Mouse (Mus musculus): Measurements from ENCODE around the gene Tmem260.

Gene Tmem260

DNA sequence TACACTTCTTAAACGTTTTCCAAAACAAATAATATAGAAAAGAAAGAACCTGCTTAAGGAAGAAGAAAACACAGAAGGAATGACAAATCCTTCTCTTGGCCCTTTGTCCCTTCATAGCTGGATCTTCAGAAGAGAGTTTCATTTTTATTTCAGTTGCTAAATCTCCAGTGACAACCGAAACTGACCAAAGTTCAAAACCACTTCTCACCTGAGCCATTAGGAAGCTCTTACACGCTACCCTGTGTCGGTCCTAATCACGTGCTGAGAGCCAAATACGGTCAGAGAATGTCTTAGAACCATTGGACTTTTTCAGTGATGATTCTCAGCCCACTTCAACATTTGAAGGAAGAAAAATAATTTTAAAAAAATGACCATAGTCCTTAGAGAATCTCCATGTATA lies 36.8 kb downstream of the Tmem260 start:
- no peak for DNase-seq

DNA sequence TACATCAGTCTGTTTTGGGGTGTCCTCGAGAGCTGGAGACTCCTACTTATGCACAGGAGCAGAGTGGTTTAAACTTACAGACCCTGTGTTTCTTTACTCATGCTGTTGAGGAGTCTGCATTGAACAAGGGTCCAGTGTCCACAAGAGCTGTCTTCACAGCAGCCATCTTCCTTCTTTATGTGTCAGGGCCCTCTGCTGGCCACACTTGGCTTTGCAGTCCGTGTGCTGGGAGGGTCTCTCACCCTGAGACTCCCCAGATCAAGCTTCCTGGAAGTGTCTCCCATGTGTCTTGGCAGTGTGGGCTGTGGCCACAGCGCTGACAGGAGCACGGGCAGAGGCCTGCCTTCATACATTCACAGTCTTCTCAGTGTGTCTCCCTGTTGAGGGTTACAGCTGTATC lies 48.0 kb downstream of the Tmem260 start:
- DNase-seq, result peak; percentile 75 to 77

DNA sequence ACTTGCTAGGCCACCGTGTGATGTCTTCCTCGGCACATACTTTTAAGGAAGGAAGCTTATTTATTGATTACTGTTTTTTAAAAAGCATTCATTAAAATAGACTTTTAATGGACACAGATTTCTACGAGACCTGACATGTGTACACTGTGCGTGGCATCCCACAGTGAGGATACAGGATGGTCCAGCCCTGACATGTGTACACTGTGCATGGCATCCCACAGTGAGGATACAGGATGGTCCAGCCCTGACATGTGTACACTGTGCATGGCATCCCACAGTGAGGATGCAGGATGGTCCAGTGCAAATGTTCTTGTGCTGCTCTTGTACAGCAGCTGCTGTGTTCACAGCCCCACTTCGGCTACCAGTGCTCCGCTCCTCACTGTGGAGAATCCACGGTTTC lies 56.6 kb downstream of the Tmem260 start:
- no peak for DNase-seq

DNA sequence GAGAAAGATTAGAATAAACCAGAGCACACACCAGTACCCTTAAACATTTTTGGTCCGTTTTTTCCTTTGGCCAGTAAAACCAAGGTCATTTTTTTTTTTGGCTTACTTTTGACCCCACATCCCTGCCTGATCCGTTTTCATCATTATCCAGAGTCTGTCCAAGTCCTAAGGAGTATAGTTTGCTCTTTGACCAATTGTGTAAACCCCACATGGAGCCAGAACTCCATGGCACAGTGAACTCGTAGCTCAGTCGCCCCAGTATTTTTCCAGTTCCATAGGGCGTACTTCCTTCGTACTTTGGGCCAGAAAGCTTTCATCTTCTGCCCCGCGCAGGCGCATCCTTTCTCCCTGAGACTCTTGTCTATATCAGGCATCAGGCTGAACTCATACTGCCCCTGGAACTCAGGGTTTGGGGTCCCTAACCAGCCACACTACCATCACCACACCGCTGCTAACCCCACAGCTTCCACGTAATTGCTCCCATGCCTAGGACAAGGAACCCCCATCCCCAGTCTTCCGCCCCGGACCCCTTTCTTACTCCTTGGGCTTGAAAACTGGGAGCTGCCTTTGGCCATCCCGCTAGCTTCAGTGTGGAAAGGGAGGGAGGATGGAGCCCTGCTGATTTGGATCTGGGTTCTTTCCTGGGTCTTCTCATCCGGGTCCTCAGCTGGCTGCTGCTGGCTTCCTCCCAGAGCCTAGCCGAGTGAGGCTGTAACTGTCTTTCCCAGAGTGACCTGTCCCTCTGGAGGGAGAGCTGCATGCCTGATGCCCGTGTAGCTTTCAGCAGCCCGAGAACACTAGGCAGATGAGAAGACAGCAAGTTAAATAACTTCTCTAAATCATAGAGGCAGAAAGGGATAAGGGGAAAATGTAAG lies 58.0 kb downstream of the Tmem260 start:
- peak; percentile 10 to 27 for DNase-seq

DNA sequence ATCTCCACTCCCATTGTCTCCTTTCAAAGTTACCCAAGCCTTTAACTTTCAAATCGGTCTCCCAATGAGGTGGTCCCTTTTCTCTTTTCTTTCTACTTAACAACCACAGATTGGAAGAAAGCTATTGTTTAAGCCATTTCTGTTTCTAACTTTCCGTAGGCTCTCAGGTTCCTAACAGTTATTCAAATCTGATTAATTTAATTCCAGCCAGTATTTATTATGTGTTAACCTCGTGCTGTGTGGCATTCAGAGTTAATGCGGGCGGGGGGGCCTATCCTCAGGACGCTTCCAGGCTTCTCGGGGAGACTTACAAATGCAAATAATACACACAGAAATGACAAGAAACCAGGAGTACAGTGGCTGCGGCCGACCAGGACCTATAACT lies 58.6 kb downstream of the Tmem260 start:
- no peak for DNase-seq

DNA sequence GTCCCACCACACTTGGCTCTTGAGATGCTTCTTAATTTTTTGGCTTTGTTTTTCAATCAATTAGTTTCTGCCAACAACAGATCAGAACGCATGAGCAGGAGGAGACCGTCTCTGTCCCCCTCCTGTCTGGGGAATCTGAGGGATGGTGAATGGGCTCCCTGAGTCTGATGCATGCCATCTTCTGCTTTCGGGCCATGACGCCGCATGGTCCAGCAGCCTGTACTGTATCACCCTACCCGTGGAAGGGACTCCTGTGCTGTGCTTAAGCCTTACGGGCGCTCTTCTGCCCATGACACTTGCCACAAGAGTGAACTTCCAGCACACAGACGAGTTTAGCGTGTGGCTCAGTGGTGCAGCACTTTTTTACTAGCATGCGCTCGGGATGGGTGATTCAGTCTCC lies 59.7 kb downstream of the Tmem260 start:
- DNase-seq, result no peak

DNA sequence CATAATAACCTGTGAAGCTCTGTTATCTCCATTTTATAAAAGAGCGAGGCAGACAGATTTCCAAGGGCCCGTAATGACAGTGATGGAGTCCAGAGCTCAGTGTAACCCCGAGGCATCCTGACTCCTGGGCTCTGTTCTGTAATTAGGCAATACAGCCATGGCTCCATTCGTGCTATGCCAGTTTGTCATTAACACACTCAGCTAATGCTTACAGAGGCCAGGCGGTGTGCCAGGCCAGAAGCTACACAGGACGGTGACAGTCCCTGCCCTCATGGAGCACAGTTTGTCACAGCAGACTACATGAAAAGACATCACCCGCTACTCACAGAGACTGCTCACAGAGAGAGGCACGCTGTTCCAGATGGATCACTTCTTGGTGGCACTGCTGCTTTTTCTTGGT lies 61.5 kb downstream of the Tmem260 start:
- no peak for DNase-seq

DNA sequence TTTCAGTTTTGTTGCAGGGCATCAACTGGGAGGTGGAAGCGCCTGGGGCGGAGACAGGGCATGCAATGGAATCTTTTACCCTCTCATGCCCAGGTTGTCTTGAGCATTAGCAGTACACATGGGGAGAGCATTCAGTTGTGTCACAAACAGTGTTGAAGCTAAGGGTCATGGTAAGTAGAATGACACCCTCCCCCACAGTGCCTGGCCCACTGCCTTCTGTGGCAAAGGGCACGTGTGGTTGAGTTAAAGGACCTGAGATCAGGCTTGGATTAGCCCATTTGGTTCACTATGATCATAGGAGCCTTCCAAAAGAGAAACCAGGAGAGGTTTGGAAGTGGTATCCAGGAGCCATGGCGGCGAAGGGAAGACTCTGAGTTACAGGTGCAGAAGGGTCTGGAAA lies 63.2 kb downstream of the Tmem260 start:
- DNase-seq, result no peak

DNA sequence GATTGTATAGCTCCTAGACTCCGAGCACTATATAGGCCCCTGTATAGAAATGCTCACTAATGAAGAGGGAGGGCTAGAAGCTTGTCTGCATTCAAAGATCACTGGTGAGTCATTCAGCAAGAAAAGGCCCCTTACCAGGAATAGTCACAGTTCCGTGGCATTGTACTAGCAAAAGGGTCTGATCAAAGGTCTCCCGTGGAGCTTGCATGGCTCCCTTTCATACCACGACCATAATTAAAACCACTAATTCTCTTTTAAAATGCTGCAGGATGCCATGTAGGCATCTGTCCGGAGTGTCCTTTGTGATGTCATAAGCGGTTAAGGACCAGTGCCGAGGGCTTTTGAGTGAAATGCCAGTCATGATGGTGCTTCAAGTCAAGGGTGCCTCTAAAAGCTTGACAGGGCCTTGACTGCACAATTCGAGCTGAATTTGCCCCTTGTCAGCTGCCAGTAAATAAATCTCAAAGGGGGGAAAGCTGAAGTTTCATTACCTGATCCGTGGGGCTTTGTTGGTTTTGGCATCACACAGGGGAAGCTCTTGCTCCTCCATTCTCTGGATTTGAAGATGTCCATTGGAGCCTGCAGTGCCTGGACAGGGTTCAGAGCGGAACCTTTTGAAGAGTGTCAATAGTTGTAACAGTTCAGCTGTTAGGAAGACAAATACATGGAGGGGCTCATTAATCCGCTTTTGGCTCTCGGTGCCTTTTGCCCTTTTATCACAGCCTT lies 67.3 kb downstream of the Tmem260 start:
- no peak for DNase-seq

DNA sequence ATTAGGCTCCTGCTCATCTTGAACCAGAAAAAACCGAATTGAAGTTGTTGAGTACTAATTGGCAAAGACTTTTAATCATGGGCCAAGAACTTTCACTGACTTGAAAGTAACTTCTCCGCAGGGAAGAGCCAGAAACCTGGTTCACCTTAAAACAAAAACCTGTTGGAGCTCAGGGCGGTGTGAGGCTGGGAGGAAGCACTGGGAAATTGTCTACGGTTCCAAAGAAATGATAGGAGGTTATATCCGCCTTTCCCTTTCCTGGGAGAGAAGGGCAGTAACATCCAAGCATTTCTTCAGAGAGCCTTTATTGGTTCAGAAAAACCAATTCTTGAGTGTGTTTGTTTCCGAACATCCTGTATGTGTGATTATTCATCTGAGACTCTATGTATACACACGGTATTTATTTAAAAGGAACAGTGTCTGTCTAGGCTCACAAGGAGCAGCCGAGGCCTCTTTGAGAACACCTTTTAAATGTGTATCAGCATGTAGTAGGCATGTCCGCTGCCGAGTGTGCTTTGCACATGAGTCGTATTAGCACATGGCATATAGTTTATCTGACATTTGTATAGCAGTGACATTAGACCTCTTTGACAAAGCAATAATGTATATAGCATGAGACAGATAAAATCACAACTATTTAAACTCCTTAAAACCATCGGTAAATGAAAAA lies 68.0 kb downstream of the Tmem260 start:
- no peak for DNase-seq

DNA sequence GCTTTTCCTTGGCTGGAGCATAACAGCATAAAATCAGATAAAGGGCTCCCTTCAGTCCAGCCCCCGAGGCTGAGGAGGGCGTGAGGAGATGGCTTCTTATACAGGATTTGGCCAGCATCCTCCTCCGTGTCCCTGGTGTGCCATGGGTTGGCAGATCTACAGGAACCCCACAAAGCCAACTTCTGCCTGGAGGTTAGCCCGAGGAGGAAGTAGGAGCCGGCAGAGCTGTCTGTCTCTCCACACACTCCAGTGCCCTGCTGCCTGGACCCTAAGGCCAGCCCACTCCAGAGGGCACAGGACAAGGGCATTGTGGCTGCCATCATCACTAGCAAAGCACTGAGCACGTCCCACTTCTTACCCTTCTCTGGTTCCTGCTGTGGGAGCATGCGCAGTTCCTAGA lies 68.7 kb downstream of the Tmem260 start:
- no peak for DNase-seq

DNA sequence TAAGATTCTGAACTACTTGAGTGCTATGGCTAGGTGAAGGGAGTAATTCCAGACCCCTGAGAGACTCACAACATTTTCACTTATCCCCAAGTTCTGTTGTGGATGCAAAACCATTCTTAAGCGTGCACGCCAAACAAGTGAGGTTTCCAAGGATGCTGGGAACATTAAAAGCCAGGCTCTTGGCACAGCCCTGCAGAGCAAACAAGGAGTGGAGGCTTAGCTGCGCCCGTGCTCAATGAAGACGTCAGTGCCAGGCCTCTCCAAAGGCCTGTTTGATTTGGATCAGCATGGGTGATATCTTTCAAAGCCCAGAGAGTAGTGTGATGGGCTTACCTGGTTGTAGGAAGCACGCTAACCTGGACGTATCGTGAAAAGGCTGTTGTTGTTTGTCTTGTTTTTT lies 69.6 kb downstream of the Tmem260 start:
- DNase-seq, result no peak

DNA sequence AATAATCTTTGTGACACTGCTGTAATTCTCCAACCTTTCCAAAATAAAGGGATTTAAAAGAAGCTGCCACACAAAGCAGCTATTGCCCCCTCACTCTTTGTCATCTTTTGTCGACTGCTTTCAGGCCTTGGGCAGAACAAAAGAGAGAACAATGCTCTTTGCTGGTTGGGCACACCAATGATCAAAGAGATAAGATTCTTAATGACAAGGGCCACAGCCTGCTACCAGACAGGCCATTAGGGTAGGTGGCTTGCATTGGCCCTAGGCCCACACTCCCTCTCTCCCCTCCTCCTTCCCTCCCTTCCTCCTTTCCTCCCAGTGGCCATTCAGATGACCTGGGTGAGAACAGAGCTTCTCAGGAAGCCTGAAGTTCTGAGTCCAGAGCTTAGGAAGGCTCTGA lies 77.4 kb downstream of the Tmem260 start:
- no peak for DNase-seq

DNA sequence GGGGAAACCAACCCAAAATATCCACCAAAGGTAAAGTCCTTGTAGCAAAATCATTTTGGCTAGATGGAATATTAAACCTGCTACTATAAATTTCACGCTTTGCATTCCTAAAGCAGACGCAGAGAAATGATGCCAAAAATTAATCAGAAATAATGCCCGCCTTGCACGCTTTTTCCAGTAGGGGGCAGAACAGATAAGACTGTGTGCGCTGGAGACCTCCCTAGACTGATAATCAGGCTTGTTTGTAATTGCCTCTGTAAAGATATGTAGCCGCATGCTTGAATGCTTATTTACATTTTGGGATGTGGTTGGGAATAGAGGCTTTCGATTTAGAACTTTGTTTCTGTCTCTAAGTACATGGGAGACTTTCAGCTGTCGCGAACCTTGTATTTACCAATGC lies 78.2 kb downstream of the Tmem260 start:
- DNase-seq, result peak; percentile 43 to 46

DNA sequence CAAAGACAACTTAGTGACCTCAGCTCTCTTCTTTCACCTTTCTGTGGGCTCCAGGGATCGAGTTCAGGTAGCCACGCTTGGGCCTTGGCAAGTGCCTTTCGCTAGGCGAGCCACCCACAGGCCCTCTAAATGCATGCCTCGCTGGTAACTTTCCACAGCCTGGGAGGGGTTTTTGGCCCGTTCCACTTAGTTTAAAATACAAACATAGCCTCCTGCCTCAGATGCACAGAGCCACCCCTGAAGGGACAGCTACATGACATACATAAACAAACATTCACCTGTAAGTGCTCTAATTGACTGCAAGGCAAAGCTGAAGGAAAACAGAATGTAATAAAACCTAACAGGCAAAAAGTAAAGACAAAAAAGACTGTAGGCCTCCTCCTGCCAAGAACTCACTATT lies 79.1 kb downstream of the Tmem260 start:
- DNase-seq, result peak in 1 of 2 experiments; percentile 13

DNA sequence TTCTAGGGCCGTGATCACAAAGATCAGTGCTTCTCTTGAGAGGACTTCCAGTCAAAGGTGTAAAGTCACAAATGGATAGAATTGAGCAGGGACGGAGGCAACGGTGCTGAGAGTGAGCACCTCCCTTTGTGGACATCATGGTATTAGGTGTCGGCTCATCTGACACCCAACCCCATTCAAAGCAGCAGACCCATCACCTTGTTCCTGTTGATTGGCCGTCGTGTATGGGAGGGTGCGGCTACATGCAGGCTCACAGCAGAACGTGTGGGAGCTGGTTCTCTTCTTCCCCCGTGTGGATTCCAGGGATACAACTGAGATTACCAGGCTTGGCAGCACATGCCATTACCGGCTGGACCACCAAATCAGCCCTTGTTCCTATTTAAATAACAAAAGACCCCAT lies 84.7 kb downstream of the Tmem260 start:
- DNase-seq, result no peak

DNA sequence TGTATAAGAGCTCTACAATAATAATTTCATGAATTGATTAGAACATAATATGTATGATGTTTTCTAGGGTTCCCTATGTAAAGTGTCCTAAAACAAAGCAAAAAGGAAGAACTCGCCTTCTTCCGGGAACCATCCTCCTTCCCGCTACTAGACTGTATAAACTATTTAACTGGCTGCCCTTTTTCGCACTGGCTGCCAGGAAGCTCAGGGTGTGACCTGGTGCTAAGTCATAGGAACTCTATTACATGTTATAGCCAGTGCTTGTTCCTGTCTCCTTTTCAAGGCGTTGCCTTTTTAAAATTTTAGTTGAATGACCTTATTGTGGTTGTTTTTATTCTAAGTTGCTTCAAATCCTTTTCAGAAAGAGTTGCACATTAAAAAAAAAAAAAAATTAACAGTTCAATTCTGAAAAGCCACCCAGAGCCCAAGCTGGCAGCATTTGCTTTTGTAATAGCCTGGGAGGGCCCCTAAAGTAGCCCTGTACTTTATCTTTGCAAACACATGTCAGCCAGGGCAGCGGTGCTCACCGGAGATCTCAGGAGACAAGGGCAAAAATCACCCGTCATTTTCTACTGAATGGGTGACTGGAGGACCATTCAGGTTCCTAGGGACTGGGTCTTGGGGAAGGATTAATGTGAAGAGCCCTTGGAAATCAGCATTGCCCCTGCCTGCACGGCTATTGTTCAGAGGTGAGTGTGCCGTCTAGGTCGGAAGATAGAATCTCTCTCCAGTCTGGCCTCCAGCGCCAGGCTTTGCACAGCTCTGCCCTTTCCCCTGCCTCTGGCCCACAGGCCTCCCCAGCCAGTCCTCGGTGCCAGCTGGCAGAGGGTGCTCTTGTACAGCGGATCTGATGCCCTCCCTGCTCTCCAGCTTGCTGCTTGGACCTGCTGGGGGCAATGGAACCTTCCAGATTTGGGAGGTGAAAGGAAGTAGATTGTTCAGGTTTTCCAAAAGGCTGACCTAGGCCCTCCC lies 92.2 kb downstream of the Tmem260 start:
- DNase-seq, result peak; percentile 16 to 27

DNA sequence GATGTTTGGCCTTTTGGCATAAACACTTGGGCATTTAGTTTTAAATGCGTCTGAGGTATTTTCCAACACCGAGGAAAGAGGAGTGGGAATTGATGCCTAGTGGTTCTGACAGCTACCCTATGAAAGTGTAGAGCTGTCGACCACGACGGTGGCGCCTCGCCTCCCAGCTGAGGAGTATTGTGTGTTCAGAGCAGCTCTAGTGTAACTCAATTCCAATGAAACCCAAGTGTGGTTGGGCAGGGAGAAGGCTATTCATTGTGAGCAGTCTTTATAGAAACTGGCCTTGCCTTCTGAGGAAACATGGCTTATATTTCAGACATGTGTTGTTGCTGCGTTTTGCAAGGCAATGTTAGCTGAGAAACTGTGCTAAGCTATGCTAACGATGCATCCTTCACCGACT lies 99.2 kb downstream of the Tmem260 start:
- DNase-seq, result no peak

DNA sequence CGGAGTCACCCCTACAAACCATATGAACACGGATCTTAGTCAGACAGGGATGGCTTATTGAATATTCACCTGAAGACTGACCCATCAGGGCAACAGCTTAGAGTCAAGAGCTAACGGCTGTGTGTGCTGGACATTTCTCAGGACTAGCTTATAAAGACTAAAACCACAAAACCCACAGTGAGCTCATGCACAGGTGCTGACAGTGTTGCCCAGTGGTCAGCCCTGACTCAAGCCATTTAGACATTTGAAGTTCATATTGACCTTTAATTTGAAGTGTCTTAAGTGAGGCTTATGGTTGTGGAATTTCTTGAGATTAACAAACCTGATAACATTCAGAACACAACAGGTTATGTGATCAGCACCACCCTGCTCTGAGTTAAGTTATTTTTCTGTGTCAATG lies 100.1 kb downstream of the Tmem260 start:
- DNase-seq, result no peak

DNA sequence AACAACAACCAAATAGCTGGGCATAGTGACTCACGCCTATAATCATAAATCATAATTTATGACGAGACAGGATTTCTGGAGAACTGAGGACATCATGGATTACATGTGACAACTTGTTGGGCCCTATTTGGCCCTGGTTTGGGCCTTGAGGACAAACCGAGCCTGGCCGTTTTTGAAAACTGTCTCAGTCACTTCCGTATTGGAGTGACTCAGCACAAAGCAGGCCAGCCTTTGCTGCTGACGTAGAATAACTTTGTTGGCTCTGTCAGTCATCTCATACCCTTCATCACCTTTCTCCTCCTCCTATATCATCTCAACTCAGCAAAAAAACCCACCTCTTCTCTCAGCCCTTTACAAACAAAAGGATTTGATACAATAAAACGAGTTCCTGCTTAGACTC lies 103.8 kb downstream of the Tmem260 start:
- no peak for DNase-seq

DNA sequence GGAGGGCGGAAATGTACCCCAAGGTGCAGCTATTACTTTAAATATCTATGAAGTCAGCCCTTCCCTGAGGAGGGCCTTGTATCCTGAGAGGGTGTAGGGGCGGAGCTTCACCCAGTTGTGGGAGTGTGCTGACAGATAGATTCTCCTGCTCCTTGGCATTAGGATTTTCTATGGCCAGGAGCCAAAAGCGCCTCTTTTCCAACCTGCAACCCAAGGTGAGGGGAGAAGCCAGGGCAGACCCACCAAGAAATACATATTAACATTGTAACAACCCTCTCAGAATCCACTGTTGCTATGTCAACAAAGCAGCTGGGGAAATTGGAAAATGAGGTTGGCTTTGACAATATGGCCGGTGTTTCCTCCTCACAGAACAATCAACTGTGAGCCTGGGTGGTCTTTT lies 107.3 kb downstream of the Tmem260 start:
- no peak for DNase-seq

DNA sequence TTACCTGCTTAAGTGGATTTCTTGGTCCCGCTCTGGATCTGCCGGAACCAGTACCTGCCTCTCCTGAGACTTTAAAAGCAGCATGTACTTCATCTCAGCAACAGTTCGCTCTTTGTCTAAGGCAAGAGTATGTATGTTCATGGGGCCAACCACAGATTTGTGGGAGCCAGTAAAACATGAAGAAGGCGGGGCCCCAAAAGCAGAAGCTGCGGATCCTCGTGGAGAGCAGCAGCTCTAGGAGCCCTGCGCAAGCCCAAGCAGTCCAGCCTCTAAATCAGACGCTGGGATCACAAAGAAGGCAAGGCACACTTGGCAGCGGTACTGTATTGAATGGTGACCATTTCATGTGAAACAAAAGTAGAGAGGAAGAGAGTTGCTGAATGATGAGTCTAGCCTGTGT lies 107.8 kb downstream of the Tmem260 start:
- DNase-seq, result no peak

DNA sequence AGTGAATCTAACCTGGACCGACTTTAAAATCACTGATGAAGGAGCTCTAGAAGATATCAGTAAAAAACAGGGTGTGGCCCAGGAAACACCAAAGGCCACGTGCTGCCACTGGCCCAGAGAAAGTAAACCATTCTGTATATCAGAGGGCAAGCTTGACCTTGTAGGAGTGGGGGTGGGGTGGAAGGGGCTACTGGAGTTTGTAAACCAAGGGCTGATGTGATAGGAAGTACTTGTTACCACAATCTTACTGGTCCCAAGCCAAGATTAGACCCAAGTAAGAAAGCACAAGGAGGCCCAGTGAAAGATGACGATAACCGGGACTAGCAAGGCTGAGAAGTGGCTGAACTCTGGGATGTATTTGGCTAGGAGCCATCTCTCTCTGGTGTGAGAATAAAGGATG lies 113.1 kb downstream of the Tmem260 start:
- DNase-seq, result no peak
